Mouse (Mus musculus) liver, postnatal 0 days (tissue): ENCODE results near the gene Car12.

Experiments used
- CTCF ChIP-seq: sonication (generic); IDR thresholded peaks from 2 replicates; pipeline ENCODE4 v1.5.1; 2016; ENCODE audit warnings: antibody characterized with exemption, low read depth
- EP300 ChIP-seq: IDR thresholded peaks from 2 replicates; pipeline ENCODE4 v1.6.1; 2016; ENCODE audit warnings: antibody characterized with exemption, low read depth, mild to moderate bottlenecking

DNA sequence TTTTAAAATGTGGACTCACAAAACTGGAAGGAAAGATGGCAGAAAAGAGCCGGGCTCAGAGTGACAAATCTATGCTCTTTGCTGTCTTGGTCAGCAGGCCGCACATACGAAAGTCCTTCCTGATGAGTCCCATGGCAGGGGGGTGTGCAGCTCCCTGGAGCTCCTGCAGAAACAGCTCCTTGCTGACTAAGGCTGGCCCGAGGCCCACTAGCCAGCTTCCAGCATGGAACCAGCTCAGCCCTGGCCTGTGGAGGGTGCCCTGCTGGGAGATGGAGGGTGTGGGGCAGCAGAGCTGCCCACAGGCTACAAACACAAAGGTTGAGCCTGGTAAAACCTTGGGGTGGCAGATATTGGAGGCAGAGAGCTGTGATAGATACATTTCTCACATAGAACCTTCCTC lies 10.5 kb upstream of the Car12 start:
- TF ChIP-seq CTCF (no peak), EP300 (no peak)
